8 mouse cellular contexts compared by ENCODE assay signal in the genomic region with DNA sequence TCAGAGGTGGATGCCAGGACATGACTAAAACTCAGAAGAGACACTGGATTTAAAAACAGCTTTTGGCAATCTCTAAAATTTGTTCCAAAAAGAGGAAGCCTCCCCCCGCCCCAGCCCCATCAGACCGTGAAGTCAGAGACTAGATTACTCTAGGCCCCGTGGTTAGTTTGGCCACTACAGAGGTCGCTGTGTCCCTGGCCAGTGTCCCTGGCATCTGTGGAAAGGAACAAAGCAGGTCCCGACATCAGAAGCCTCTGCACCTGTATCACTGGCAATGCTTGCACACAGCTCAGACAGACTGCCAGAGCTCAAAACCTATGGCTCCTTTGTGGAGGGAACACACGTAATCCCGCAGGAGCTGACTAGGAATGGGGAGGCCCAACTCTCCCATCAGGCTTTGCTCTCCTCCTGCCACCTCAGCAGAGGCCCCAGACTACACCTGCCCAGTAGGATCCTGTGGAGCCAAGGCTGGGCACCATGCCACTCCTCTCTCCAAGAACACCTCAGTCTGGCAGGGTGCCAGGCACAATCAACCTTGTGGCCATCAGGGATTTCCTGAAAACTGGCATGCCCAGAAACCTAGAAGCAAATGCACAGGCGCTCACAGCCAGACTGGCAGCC. TPM values are rescaled to one million over a fixed set of nuclear protein-coding genes. Genes with fewer than 3 reads are reported as not detected.
DNase-seq lines count a peak whose midpoint lies in the region; ATAC-seq lines count a peak whose summit lies in the region.
"Had no signal": no experiment of that assay in that cellular context is flagged by ENCODE, and none has a peak within 500 bp of the region (broad histone marks: within the 10 kb centered on the region; RNA-seq: fewer than 3 reads in every experiment).

No protein-coding gene starts in this region.

- peak overlapping the region; percentile 89 for H3K27ac ChIP-seq in lung, embryonic 16.5 days (ENCODE audit: low read length)
- H3K27ac ChIP-seq: limb, embryonic 12.5 days had no signal

- DNase-seq in urinary bladder, postnatal 14 days (ENCODE audit: low spot score): peak; percentile 76
- no peak for DNase-seq in urinary bladder, adult 18-20 months (ENCODE audit: low spot score in 2 of 2)
- peak; percentile 89 to 92 for DNase-seq in cerebellum, postnatal 14 days
- DNase-seq in testis, postnatal 10 days (ENCODE audit: low spot score): peak; percentile 76
- DNase-seq in spleen, postnatal 14 days (ENCODE audit: low spot score in 2 of 2): no peak

- H3K9me3 ChIP-seq in lung, embryonic 16.5 days (ENCODE audit: control insufficient read depth, low read length): no peaks in the 10 kb centered on the region
- H3K9me3 ChIP-seq: limb, embryonic 12.5 days had no signal

- no peak overlapping the region for H3K4me2 ChIP-seq in lung, embryonic 16.5 days (ENCODE audit: low read depth, low read length)
- H3K4me2 ChIP-seq: limb, embryonic 12.5 days had no signal

- ATAC-seq in hematopoietic stem cell, adult 5-6 weeks (replicated peaks in 1 of 2; ENCODE audit: insufficient read depth in 1 of 2, low FRiP score in 2 of 2, low TSS enrichment in 1 of 2, low read depth in 1 of 2, poor library complexity in 2 of 2, severe bottlenecking in 2 of 2): 0 out of 4 replicates have a peak, but pooled peaks have one; percentile 9 to 16
- peak; percentile 71 for ATAC-seq in lung, embryonic 16.5 days (ENCODE audit: low read depth)

- no peaks in the 10 kb centered on the region for H3K36me3 ChIP-seq in lung, embryonic 16.5 days (ENCODE audit: control insufficient read depth, insufficient read depth, low read length)

- H3K9ac ChIP-seq in lung, embryonic 16.5 days (ENCODE audit: low read length): peak overlapping the region; percentile 27; the same call in 1 of the 2 replicates
- H3K9ac ChIP-seq: limb, embryonic 12.5 days had no signal

- WGBS in lung, embryonic 16.5 days: 68% methylated on average over 8 of the region's 8 CpGs

- no peaks in the 10 kb centered on the region for H3K27me3 ChIP-seq in lung, embryonic 16.5 days (ENCODE audit: control insufficient read depth, insufficient read depth, low read depth, low read length)
- H3K27me3 ChIP-seq: limb, embryonic 12.5 days had no signal

- peaks cover 44% of the 10 kb centered on the region for H3K4me1 ChIP-seq in lung, embryonic 16.5 days (replicated peaks; ENCODE audit: control insufficient read depth, insufficient read depth, low read length)

- no peak overlapping the region for H3K4me3 ChIP-seq in lung, embryonic 16.5 days (ENCODE audit: low read length)
- H3K4me3 ChIP-seq: limb, embryonic 12.5 days had no signal

RNA-seq across cellular contexts. Expression of a gene that starts 5.2 kb away (rescaled TPM):
- total RNA-seq in hematopoietic stem cell, adult 5-6 weeks (2017): 7.6 and 7.7 TPM in 2 replicates
- polyA plus RNA-seq in lung, embryonic 16.5 days (2015; fragmentation: Nextera tagmentation; extraction: Ambion mirVana): 10.6 and 11.8 TPM in 2 replicates

RNA-seq across cellular contexts. Expression of a gene that starts 5.3 kb away (rescaled TPM):
- 26.0 and 39.5 TPM in 2 replicates for total RNA-seq in hematopoietic stem cell, adult 5-6 weeks (2017)
- polyA plus RNA-seq in lung, embryonic 16.5 days (2015; fragmentation: Nextera tagmentation; extraction: Ambion mirVana): 34.6 and 38.1 TPM in 2 replicates

Comparison
In these comparisons a context has a peak if more than half of its experiments do, and no peak if none do; other contexts are left out.
1. DNase-seq: peak in urinary bladder, postnatal 14 days (single experiment), cerebellum, postnatal 14 days (2 of 2) and testis, postnatal 10 days (single experiment); none in urinary bladder, adult 18-20 months (0 of 2) and spleen, postnatal 14 days (0 of 2).